Mouse (Mus musculus) B cell, adult 2 months (primary cell): ENCODE measurements around the gene Ctsw.

Experiments
- DNase-seq, 2 experiments: peaks; one replicate each; pipeline ENCODE4 v3.0.0; 2022

Gene Ctsw

GRCm38 (mm10) chr19:5429806-5430205 lies 38.5 kb downstream of the Ctsw start:
- DNase-seq = no peak

GRCm38 (mm10) chr19:5429219-5429618 lies 39.1 kb downstream of the Ctsw start:
- no peak for DNase-seq

- DNase-seq = peak; percentile 31 to 46
These were observed 40.2 kb downstream of the Ctsw start for GRCm38 (mm10) chr19:5428083-5428482.

GRCm38 (mm10) chr19:5426640-5427290 lies 41.5 kb downstream of the Ctsw start:
- DNase-seq = no peak

GRCm38 (mm10) chr19:5425906-5426565 lies 42.3 kb downstream of the Ctsw start:
- DNase-seq = peak in 1 of 2 experiments; percentile 4

- peak; percentile 95 for DNase-seq
These were observed 43.2 kb downstream of the Ctsw start, which contains the start of the genes Drap1 and AI837181 for GRCm38 (mm10) chr19:5424782-5425741. Drap1 (minus strand) TSS chr19:5424979. AI837181 (plus strand) TSS chr19:5425144.

GRCm38 (mm10) chr19:5424092-5424781 lies 44.1 kb downstream of the Ctsw start:
- DNase-seq = peak; percentile 68 to 72

GRCm38 (mm10) chr19:5423561-5423960 lies 44.7 kb downstream of the Ctsw start:
- no peak for DNase-seq

GRCm38 (mm10) chr19:5422895-5423443 lies 45.3 kb downstream of the Ctsw start:
- no peak for DNase-seq

- DNase-seq = no peak
These were observed 46.0 kb downstream of the Ctsw start for GRCm38 (mm10) chr19:5422267-5422666.

- no peak for DNase-seq
These were observed 46.5 kb downstream of the Ctsw start for GRCm38 (mm10) chr19:5421784-5422183.

- no peak for DNase-seq
These were observed 47.7 kb downstream of the Ctsw start for GRCm38 (mm10) chr19:5420579-5420978.

- no peak for DNase-seq
These were observed 48.7 kb downstream of the Ctsw start for GRCm38 (mm10) chr19:5419630-5420029.

GRCm38 (mm10) chr19:5418750-5419466 lies 49.4 kb downstream of the Ctsw start:
- DNase-seq = no peak
